Mouse (Mus musculus) embryonic facial prominence, embryonic 10.5 days (tissue): ENCODE data around the gene Tor2a. TPM values are rescaled to one million over a fixed set of nuclear protein-coding genes. Genes with fewer than 3 reads are reported as not detected.

Source experiments
- DNase-seq: peaks from one replicate; pipeline ENCODE4 v3.0.0-alpha.2; 2017; ENCODE audit warnings: low spot score
- H3K27ac ChIP-seq: fragments of 300-500 bp; sonication (generic); replicated peaks from 2 replicates; pipeline ENCODE4 v1.5.1; 2016; ENCODE audit warnings: mild to moderate bottlenecking
- H3K27me3 ChIP-seq: fragments of 300-500 bp; sonication (generic); replicated peaks from 2 replicates; pipeline ENCODE4 v1.6.1; 2016; ENCODE audit warnings: low read depth, mild to moderate bottlenecking; ENCODE audit not compliant: poor library complexity, severe bottlenecking
- H3K36me3 ChIP-seq: fragments of 300-500 bp; sonication (generic); replicated peaks from 2 replicates; pipeline ENCODE4 v1.6.1; 2016; ENCODE audit warnings: mild to moderate bottlenecking, moderate library complexity
- H3K4me1 ChIP-seq: fragments of 300-500 bp; sonication (generic); 2 replicates; pipeline ENCODE4 v1.6.1; 2016
- H3K4me3 ChIP-seq: fragments of 300-500 bp; sonication (generic); 2 replicates; pipeline ENCODE4 v1.5.1; 2016; ENCODE audit warnings: mild to moderate bottlenecking, moderate library complexity
- H3K9me3 ChIP-seq: fragments of 300-500 bp; sonication (generic); 2 replicates; pipeline ENCODE4 v1.6.1; 2016; ENCODE audit warnings: mild to moderate bottlenecking
- WGBS: fragments of 180-500 bp; shearing (Covaris S2); methylation state at CpG from one replicate; pipeline ENCODE4 v1.1.7; 2016; 5-methylcytosine and 5-hydroxymethylcytosine counted together
- polyA plus RNA-seq: library from polyadenylated mRNA; unstranded; fragments of >200 nt; fragmentation: Nextera tagmentation; extraction: Ambion mirVana; gene quantifications from 2 replicates; pipeline ENCODE4 v1.2.1, GENCODE M21; 2016

Gene Tor2a
- 48.9 and 53.5 TPM in 2 replicates for polyA plus RNA-seq

- Histone ChIP-seq H3K4me1 (peaks cover 27% of the 10 kb centered on the region), H3K9me3 (no peaks in the 10 kb centered on the region), H3K27ac (peak within 1 kb of the TSS; percentile 94), H3K27me3 (peaks cover 10% of the 10 kb centered on the region; the same call in 1 of the 2 replicates), H3K4me3 (peak within 1 kb of the TSS; percentile 75), H3K36me3 (peaks cover 58% of the 10 kb centered on the region)
- WGBS: under 1% methylated on average over 66 of the region's 66 CpGs
- peak; percentile 97 for DNase-seq
Measured at GRCm38 (mm10) chr2:32757056-32757845, at the start of gene Tor2a. Tor2a (plus strand) TSS chr2:32757234.

DNA sequence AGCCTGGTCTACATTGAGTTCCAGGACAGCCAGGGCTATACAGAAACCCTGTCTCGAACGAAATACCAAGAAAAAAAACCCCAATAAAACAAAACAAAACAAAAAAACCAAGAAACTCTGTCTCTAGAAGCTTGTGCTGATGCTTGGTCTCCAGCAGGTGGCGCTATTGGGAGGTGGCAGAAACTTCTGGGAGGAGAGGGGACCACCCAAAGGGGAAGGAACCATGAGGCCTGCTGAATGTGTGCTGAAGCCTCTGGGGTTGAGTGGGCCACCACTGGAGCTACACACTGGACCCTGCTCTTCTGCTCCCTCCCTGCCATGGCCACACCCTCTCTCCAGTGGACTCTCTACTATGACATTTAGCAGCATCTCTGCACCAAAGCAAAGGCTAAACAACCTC, 48.4 kb upstream of the Tor2a start:
- H3K4me3 ChIP-seq: no peak overlapping the region
- no peak overlapping the region for H3K27ac ChIP-seq
- WGBS: 46% methylated on average over 3 of the region's 3 CpGs
- H3K9me3 ChIP-seq: no peaks in the 10 kb centered on the region
- no peaks in the 10 kb centered on the region for H3K27me3 ChIP-seq
- H3K36me3 ChIP-seq: peaks cover 79% of the 10 kb centered on the region
- H3K4me1 ChIP-seq: peaks cover 27% of the 10 kb centered on the region
- peak; percentile 82 for DNase-seq

DNA sequence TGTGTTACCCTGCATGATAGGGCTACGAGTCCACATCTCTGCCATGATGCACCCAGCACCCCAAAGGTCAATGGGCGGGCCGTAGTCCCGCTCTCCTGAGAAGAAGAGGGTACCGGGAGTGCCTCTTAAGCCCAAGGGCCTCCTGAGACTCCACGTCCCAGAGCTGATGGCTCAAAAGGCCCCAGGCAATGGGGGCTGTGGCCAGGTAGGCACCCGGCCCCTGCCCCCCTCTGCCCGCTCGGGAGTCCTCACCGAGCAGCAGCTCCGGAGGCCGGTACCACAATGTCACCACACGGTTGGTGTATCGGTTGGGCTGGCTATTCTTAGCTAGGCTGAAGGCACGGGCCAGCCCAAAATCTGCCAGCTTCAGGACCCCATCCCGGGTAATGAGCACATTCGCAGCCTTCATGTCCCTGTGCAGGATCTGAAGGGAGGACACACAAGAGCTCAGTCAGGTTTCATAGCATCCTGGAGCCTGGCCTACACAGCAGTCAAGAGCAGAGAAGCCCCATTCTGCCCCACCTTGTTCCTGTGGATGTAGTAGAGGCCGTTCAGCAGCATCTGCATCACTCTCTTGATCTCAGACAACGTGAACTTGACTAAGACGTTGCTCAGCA, 47.4 kb upstream of the Tor2a start:
- Histone ChIP-seq H3K27ac (no peak overlapping the region), H3K4me3 (0 out of 2 replicates have a peak overlapping the region, but pooled peaks have one; percentile 15), H3K27me3 (no peaks in the 10 kb centered on the region), H3K9me3 (no peaks in the 10 kb centered on the region), H3K36me3 (peaks cover 69% of the 10 kb centered on the region), H3K4me1 (peaks cover 37% of the 10 kb centered on the region)
- DNase-seq: no peak
- WGBS: 96% methylated on average over 20 of the region's 20 CpGs

GRCm38 (mm10) chr2:32710425-32710824, 46.6 kb upstream of the Tor2a start:
- WGBS: 85% methylated on average over 5 of the region's 5 CpGs

GRCm38 (mm10) chr2:32711301-32712056, 45.6 kb upstream of the Tor2a start:
- Histone ChIP-seq H3K4me3 (peak overlapping the region; percentile 90), H3K4me1 (peaks cover 45% of the 10 kb centered on the region), H3K27ac (peak overlapping the region; percentile 97), H3K36me3 (peaks cover 51% of the 10 kb centered on the region), H3K27me3 (no peaks in the 10 kb centered on the region), H3K9me3 (no peaks in the 10 kb centered on the region)
- WGBS: 31% methylated on average over 9 of the region's 9 CpGs
- DNase-seq: no peak

More at GRCm38 (mm10) chr2:32710425-32710824, 46.6 kb upstream of the Tor2a start:
- Histone ChIP-seq H3K27ac (no peak overlapping the region), H3K36me3 (peaks cover 62% of the 10 kb centered on the region), H3K4me3 (no peak overlapping the region), H3K9me3 (no peaks in the 10 kb centered on the region), H3K27me3 (no peaks in the 10 kb centered on the region), H3K4me1 (peaks cover 45% of the 10 kb centered on the region)
- DNase-seq: no peak

DNA sequence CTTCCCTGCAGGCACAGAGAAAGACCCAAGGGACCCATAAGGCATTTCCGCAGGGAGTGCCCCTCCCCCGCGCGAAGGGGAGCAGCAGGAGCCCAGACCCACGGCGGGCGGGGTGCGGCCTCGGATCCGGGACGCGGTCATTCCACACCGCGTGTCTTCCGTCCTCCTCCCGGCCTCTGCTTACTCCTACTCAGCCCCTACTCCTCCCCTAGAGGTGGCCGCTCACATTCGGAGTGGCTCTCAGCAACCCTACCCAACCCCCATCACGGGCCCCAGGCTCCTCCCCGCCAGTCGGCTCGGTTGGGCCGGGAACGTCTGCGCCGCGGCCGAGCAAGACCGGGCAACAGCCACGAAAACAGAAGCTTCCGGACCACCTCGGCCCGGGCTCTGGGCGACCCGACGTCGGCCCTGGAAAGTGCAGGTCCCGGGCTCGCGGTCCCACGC, 44.9 kb upstream of the Tor2a start:
- Histone ChIP-seq H3K4me1 (peaks cover 45% of the 10 kb centered on the region), H3K36me3 (peaks cover 44% of the 10 kb centered on the region), H3K27ac (peak overlapping the region; percentile 97), H3K9me3 (no peaks in the 10 kb centered on the region), H3K27me3 (no peaks in the 10 kb centered on the region), H3K4me3 (peak overlapping the region; percentile 90)
- WGBS: under 1% methylated on average over 41 of the region's 41 CpGs
- DNase-seq: peak; percentile 78

- peak overlapping the region; percentile 90 for H3K4me3 ChIP-seq
- peak overlapping the region; percentile 97 for H3K27ac ChIP-seq
- no peaks in the 10 kb centered on the region for H3K9me3 ChIP-seq
- H3K36me3 ChIP-seq: peaks cover 40% of the 10 kb centered on the region
- DNase-seq: peak; percentile 97
- H3K27me3 ChIP-seq: no peaks in the 10 kb centered on the region
- under 1% methylated on average over 44 of the region's 44 CpGs for WGBS
- H3K4me1 ChIP-seq: peaks cover 45% of the 10 kb centered on the region
Measured at GRCm38 (mm10) chr2:32712586-32712933, 44.5 kb upstream of the Tor2a start.

DNA sequence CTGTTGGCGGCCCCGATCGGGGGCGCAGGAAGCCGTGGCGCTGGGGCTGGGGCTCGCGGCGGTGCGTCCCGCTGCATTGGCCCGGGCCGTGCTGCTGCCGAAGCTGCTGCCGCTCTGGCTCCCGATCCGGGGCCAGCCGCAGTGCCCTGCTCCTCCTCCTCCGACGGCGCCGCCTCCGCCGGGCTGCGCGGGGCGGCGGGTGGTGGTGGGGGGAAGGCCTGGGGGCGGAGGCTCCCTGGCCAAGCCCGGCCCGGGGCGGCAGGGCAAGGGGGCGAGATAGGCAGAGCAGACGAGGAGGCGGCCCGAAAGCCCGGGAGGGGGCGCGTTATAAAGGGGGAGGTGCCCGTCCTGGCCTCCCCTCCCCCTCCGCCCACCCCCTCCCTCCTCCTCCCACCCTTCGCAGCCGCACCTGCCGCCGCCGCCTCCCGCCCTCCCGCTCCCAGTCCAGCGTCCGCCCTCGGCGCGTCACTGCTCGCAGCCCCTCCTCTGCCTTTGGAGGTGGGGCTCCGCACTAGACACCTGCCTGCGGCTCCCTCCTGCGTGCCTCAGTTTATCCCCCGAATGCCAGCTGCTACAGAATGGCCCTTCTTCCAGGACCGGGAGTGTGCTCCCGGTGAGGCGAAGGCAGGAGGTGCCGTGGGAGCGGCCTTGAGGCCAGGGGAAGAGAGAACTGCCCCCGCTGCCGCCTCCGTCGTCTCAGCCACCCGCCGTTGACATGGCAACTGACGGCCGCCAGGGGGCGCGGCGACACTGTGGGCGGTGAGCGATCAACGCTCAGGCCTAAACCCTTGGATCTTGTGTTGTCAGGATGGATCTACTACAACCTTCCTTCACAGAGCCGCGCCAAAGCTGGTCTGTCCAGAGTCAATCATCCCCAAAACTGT, 43.9 kb upstream of the Tor2a start, which contains the start of gene Cdk9:
Gene Cdk9 (minus strand): TSS at position 143 of the 884 bp plus-strand sequence.
- H3K9me3 ChIP-seq: no peaks in the 10 kb centered on the region
- under 1% methylated on average over 72 of the region's 79 CpGs for WGBS
- peak within 1 kb of the TSS; percentile 97 for H3K27ac ChIP-seq
- peak; percentile 93 for DNase-seq
- peaks cover 34% of the 10 kb centered on the region for H3K36me3 ChIP-seq
- no peaks in the 10 kb centered on the region for H3K27me3 ChIP-seq
- H3K4me1 ChIP-seq: peaks cover 45% of the 10 kb centered on the region
- H3K4me3 ChIP-seq: peak within 1 kb of the TSS; percentile 90

- Histone ChIP-seq H3K27me3 (no peaks in the 10 kb centered on the region), H3K36me3 (peaks cover 22% of the 10 kb centered on the region), H3K27ac (peak overlapping the region; percentile 97), H3K9me3 (no peaks in the 10 kb centered on the region), H3K4me3 (peak overlapping the region; percentile 90; the same call in 1 of the 2 replicates), H3K4me1 (peaks cover 53% of the 10 kb centered on the region)
- no peak for DNase-seq
- 52% methylated on average over 11 of the region's 11 CpGs for WGBS
Measured at GRCm38 (mm10) chr2:32714117-32714986, 42.7 kb upstream of the Tor2a start.

DNA sequence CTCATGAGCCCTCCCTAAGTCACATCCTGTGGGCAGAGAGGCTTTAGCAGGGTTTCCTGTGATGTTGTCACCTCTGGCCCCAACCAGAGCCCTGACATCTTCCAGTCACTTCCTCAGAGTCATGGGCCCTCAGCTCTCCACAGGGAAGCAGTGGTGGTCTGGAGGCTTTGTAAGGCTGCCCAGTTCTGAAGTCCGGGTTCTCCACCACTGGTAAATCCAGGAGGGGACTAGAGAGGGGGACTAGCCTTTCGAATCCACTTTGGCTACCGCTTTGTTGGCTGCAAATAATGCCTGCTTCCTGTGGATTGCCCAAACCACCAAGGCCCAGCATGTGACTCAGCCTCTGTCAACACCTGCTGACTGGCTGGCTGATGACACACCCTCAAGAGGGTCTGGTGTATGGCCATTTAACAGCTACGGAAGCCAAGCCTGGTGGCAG, 42.0 kb upstream of the Tor2a start:
- no peak overlapping the region for H3K4me3 ChIP-seq
- peak overlapping the region; percentile 97 for H3K27ac ChIP-seq
- H3K4me1 ChIP-seq: peaks cover 47% of the 10 kb centered on the region
- no peaks in the 10 kb centered on the region for H3K9me3 ChIP-seq
- H3K27me3 ChIP-seq: no peaks in the 10 kb centered on the region
- DNase-seq: no peak
- WGBS: 66% methylated on average over 4 of the region's 4 CpGs
- H3K36me3 ChIP-seq: peaks cover 16% of the 10 kb centered on the region

DNA sequence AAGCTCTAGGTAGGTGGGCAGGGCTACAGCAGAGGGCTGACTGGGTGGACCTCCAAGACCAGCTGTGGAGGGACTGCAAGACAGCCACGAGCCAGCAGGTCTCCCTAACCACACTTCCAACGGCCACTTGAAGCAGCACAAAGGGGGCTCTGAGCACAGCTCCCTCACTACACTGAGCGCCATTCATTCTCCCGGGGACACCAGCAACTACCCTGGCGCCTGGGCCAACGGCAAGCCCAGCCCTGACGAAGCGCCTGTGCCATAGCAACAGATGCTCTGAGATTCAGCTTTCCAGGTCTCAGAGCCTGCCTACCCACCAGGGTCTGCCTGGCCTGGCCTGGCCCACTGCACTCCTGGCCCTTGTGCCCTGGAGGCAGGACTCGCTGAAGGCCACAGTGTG, 38.3 kb upstream of the Tor2a start:
- H3K27me3 ChIP-seq: no peaks in the 10 kb centered on the region
- H3K36me3 ChIP-seq: no peaks in the 10 kb centered on the region
- WGBS: 45% methylated on average over 9 of the region's 9 CpGs
- peak; percentile 39 for DNase-seq
- peaks cover 44% of the 10 kb centered on the region for H3K4me1 ChIP-seq
- H3K27ac ChIP-seq: peak overlapping the region; percentile 71
- no peaks in the 10 kb centered on the region for H3K9me3 ChIP-seq
- H3K4me3 ChIP-seq: no peak overlapping the region
